Mouse (Mus musculus) hindlimb bud, embryonic 11.5 days (tissue): ENCODE data around the gene Gm38431.

Experiments
- DNase-seq: peaks from one replicate; pipeline ENCODE4 v3.0.0-alpha.2; 2012; ENCODE audit warnings: low read depth, low spot score; ENCODE audit errors: extremely low spot score

Gm38431 gene

DNA sequence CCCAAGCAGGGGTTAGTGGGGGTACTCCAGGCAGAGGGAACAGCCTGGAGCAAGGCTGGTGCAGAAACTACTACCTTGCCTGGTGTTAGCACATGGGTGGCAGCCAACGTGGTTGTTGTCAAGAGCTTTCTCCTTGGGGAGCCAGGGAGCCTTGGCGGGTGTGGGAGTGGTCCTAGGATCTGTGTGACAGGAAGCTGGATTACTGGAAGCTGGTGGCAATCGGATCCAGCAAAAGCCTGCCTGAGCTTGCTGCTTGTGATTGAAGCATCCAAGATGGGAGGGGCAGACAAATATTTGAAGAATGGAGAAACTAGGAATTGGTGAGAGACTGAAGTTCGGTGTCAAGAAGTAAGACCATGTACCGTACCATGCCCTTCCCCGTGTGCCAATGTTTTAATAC lies 69.5 kb downstream of the Gm38431 start:
- no peak for DNase-seq

DNA sequence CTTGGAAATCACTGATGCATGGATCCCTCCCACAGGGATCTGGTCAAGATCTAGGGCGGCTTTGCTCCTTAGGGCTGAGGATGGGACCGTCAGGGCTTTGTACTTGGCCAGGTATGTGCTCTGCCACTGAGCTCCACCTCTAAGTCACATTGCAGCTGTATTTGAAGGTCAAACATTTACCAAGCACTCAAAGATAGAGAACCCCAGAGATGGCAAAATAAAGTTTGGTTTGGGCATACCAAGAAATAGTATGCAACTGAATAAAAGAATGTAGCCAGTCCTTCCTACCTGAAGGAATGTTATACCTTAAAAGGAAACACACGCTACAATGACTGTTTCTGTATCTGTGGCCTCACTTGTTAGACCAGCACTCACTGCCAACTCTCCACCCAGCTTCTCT lies 70.4 kb downstream of the Gm38431 start:
- DNase-seq, result no peak

DNA sequence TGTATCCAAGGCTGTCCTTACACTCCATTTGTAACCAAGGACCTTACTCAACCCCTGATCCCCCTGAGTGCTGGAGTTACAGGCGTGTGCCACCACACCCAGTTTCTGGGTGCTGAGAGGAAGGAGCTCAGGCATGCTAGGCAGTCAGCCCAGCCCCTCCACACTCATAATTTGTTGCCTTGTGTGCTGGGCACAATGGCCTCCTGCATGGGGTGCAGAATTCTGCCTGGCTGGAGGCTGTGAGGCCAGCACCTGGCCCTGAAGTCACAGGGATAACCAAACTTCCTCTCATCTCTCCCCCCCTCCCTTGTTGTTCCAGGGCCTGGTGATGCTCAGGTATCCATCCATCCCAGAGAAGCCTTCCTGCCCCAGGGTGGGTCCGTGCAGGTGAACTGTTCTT lies 73.2 kb downstream of the Gm38431 start:
- DNase-seq, result no peak
